11 mouse cellular contexts compared by ENCODE assay signal in genomic region chr10:80665981-80666733, GRCm38 (mm10). TPM values are rescaled to one million over a fixed set of nuclear protein-coding genes. Genes with fewer than 3 reads are reported as not detected.
DNase-seq lines count a peak whose midpoint lies in the region; ATAC-seq and TF ChIP-seq lines count a peak whose summit lies in the region.
"Had no signal": no experiment of that assay in that cellular context is flagged by ENCODE, and none has a peak within 500 bp of the region (broad histone marks: within the 10 kb centered on the region; RNA-seq: fewer than 3 reads in every experiment).

No protein-coding gene starts in this region.

- WGBS in lung, embryonic 15.5 days = 64% methylated on average over 10 of the region's 10 CpGs

- H3K4me2 ChIP-seq in lung, embryonic 15.5 days = no peak overlapping the region
- H3K4me2 ChIP-seq in myocyte (ENCODE audit: low read depth) = peak overlapping the region; percentile 68

- H3K79me2 ChIP-seq in myocyte (ENCODE audit: control insufficient read depth, insufficient read depth) = no peaks in the 10 kb centered on the region

- peak overlapping the region; percentile 99 for H3K27ac ChIP-seq in gastrocnemius, adult 2 months
- H3K27ac ChIP-seq in lung, embryonic 15.5 days = peak overlapping the region; percentile 81

- peaks cover 46% of the 10 kb centered on the region for H3K4me1 ChIP-seq in lung, embryonic 15.5 days

- no peaks in the 10 kb centered on the region for H3K9me3 ChIP-seq in lung, embryonic 15.5 days
- H3K9me3 ChIP-seq: neural tube, embryonic 12.5 days had no signal

- H3K4me3 ChIP-seq in gastrocnemius, adult 2 months = peak overlapping the region; percentile 98
- H3K4me3 ChIP-seq in lung, embryonic 15.5 days = no peak overlapping the region
- no peak overlapping the region for H3K4me3 ChIP-seq in myocyte
- H3K4me3 ChIP-seq: neural tube, embryonic 12.5 days had no signal

- H3K27me3 ChIP-seq in lung, embryonic 15.5 days = no peaks in the 10 kb centered on the region
- no peaks in the 10 kb centered on the region for H3K27me3 ChIP-seq in myocyte (ENCODE audit: control insufficient read depth, insufficient read depth, insufficient read length)
- H3K27me3 ChIP-seq: neural tube, embryonic 12.5 days had no signal

- no peak overlapping the region for H3ac ChIP-seq in myocyte (ENCODE audit: control insufficient read depth, insufficient read length)

- TF ChIP-seq POLR2A in myocyte (IDR thresholded peaks at IDR 0.05; ENCODE audit: insufficient read length, low read depth) = no peak

- no peak for ATAC-seq in lung, embryonic 15.5 days (ENCODE audit: borderline replicate concordance, extremely low read depth, low FRiP score, low TSS enrichment)

- DNase-seq in gastrocnemius, adult 2 months = peak; percentile 57
- DNase-seq in gastrocnemius, postnatal 4 days (ENCODE audit: low spot score in 2 of 2) = no peak
- DNase-seq in lung, postnatal 10 days = no peak
- DNase-seq in kidney, postnatal 10 days = peak; percentile 41
- DNase-seq in urinary bladder, adult 18-20 months (ENCODE audit: low spot score in 2 of 2) = no peak
- no peak for DNase-seq in left cerebral cortex, postnatal 14 days (ENCODE audit: low spot score in 2 of 2)
- DNase-seq: adrenal gland, postnatal 10 days; thymus, adult 18-20 months had no signal

- 0 out of 2 replicates have a peak overlapping the region, but pooled peaks have one; percentile 22 for H3K9ac ChIP-seq in lung, embryonic 15.5 days
- H3K9ac ChIP-seq: neural tube, embryonic 12.5 days had no signal

- intact Hi-C loops in gastrocnemius, adult 2 months (cut with DNase I) = no loop called here
- intact Hi-C loops in left cerebral cortex, postnatal 14 days (cut with DNase I) = no loop called here

- peaks cover 55% of the 10 kb centered on the region for H3K36me3 ChIP-seq in lung, embryonic 15.5 days
- H3K36me3 ChIP-seq in myocyte (ENCODE audit: control insufficient read depth, insufficient read depth) = peaks cover 10% of the 10 kb centered on the region

- peak; percentile 15; the same call in 1 of the 2 replicates for TF ChIP-seq CTCF in gastrocnemius, adult 2 months (IDR thresholded peaks at IDR 0.05)

TF ChIP-seq in myocyte, 11 proteins besides CTCF, POLR2A, EP300 and RAD21:
- TF ChIP-seq SRF (IDR thresholded peaks at IDR 0.05; ENCODE audit: control insufficient read depth, insufficient read length, low read depth) (no peak), TCF12 (IDR thresholded peaks at IDR 0.05; ENCODE audit: insufficient read depth, poor library complexity, severe bottlenecking) (no peak), POLR2AphosphoS2 (IDR thresholded peaks at IDR 0.05; ENCODE audit: insufficient read length, low read depth) (no peak), MYOD1 (IDR thresholded peaks at IDR 0.05; ENCODE audit: control insufficient read depth in 1 of 3, insufficient read length in 2 of 3, low read depth in 2 of 3) (no peak), TCF3 (IDR thresholded peaks at IDR 0.05; ENCODE audit: insufficient read length, low read depth) (no peak), CEBPB (IDR thresholded peaks at IDR 0.05; ENCODE audit: insufficient read depth, poor library complexity, severe bottlenecking) (no peak)

RNA-seq across cellular contexts. Expression of gene Btbd2, which starts 9.3 kb away (rescaled TPM):
- 10 to 100 TPM; 34.7 to 40.0 TPM for total RNA-seq in gastrocnemius, adult 2 months (2021)
- 10 to 100 TPM; 50.7 to 50.8 TPM for total RNA-seq in gastrocnemius, postnatal 4 days (2021)
- 83.0 and 85.2 TPM in 2 replicates for polyA plus RNA-seq in lung, embryonic 15.5 days (2015; fragmentation: Nextera tagmentation; extraction: Ambion mirVana)
- polyA plus RNA-seq in myocyte (2012; fragmentation: generic; extraction: Trizol) = 55.9 TPM
- total RNA-seq in left cerebral cortex, postnatal 14 days (2021) = 10 to 100 TPM; 88.3 to 93.5 TPM

RNA-seq across cellular contexts. Expression of gene Mknk2, which starts 11.8 kb away (rescaled TPM):
- 100 to 1,000 TPM; 253 TPM for total RNA-seq in gastrocnemius, adult 2 months (2021)
- total RNA-seq in gastrocnemius, postnatal 4 days (2021) = 100 to 1,000 TPM; 170 to 176 TPM
- 99.8 and 104 TPM in 2 replicates for polyA plus RNA-seq in lung, embryonic 15.5 days (2015; fragmentation: Nextera tagmentation; extraction: Ambion mirVana)
- 119 TPM for polyA plus RNA-seq in myocyte (2012; fragmentation: generic; extraction: Trizol)
- total RNA-seq in left cerebral cortex, postnatal 14 days (2021) = 10 to 100 TPM; 38.4 to 46.7 TPM

RNA-seq across cellular contexts. Expression of gene Mob3a, which starts 35.6 kb away (rescaled TPM):
- total RNA-seq in gastrocnemius, adult 2 months (2021) = 1 to 10 TPM; 4.9 to 5.5 TPM
- 10 to 100 TPM; 24.0 to 25.4 TPM for total RNA-seq in gastrocnemius, postnatal 4 days (2021)
- 44.5 and 44.7 TPM in 2 replicates for polyA plus RNA-seq in lung, embryonic 15.5 days (2015; fragmentation: Nextera tagmentation; extraction: Ambion mirVana)
- 25.1 TPM for polyA plus RNA-seq in myocyte (2012; fragmentation: generic; extraction: Trizol)
- 10 to 100 TPM; 15.0 to 20.2 TPM for total RNA-seq in left cerebral cortex, postnatal 14 days (2021)

RNA-seq across cellular contexts. Expression of gene Izumo4, which starts 35.8 kb away (rescaled TPM):
- total RNA-seq in gastrocnemius, adult 2 months (2021) = 1 to 10 TPM; 2.6 to 3.0 TPM
- total RNA-seq in gastrocnemius, postnatal 4 days (2021) = 1 to 10 TPM; 8.3 to 8.4 TPM
- 19.8 and 23.0 TPM in 2 replicates for polyA plus RNA-seq in lung, embryonic 15.5 days (2015; fragmentation: Nextera tagmentation; extraction: Ambion mirVana)
- polyA plus RNA-seq in myocyte (2012; fragmentation: generic; extraction: Trizol) = 1.9 TPM
- 10 to 100 TPM; 52.8 to 55.3 TPM for total RNA-seq in left cerebral cortex, postnatal 14 days (2021)

RNA-seq across cellular contexts. Expression of gene Csnk1g2, which starts 43.5 kb away (rescaled TPM):
- 100 to 1,000 TPM; 101 to 105 TPM for total RNA-seq in gastrocnemius, adult 2 months (2021)
- total RNA-seq in gastrocnemius, postnatal 4 days (2021) = 100 to 1,000 TPM; 167 to 169 TPM
- polyA plus RNA-seq in lung, embryonic 15.5 days (2015; fragmentation: Nextera tagmentation; extraction: Ambion mirVana) = 142 and 152 TPM in 2 replicates
- polyA plus RNA-seq in myocyte (2012; fragmentation: generic; extraction: Trizol) = 178 TPM
- total RNA-seq in left cerebral cortex, postnatal 14 days (2021) = 100 to 1,000 TPM; 188 to 196 TPM

Comparison
In these comparisons a context has a peak if more than half of its experiments do, and no peak if none do; other contexts are left out.
1. DNase-seq: peak in gastrocnemius, adult 2 months (single experiment) and kidney, postnatal 10 days (single experiment); none in gastrocnemius, postnatal 4 days (0 of 2), lung, postnatal 10 days (single experiment), urinary bladder, adult 18-20 months (0 of 2) and left cerebral cortex, postnatal 14 days (0 of 2).